Mouse (Mus musculus): Measurements from ENCODE around the gene Cdh23.

Cdh23 gene

DNA sequence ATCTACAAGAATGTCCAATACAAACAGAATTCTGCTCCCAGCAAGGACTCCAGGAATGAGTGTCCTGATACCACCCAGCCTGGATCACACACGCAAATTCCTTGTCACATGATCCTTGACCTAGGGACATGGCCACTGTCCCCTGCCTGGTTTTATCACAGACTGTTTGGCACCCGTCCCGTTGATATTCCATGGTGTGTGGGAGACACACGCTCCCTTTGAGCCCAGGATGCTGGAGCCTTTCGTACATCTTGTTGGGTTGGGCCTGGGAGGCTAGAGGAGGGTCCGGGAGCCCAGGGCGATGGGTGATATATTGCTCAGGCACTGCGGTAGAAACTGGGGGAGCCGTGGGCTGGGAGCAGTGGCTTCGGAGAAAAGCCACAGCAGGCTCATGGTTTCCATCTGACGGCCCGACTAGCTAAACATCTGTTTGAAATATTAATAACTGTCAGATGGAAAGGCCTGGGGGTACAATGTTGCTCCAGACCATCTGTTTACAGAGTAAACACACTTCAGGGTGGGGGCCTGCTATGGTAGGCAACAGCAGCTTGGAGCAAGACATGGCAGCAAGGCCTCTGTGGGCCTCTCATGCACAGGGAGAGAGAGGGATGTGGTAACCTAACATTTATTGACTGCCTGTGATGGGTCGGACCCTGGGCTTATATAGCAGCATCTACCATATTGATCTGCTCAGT lies 232.2 kb downstream of the Cdh23 start:
- no peak for DNase-seq

DNA sequence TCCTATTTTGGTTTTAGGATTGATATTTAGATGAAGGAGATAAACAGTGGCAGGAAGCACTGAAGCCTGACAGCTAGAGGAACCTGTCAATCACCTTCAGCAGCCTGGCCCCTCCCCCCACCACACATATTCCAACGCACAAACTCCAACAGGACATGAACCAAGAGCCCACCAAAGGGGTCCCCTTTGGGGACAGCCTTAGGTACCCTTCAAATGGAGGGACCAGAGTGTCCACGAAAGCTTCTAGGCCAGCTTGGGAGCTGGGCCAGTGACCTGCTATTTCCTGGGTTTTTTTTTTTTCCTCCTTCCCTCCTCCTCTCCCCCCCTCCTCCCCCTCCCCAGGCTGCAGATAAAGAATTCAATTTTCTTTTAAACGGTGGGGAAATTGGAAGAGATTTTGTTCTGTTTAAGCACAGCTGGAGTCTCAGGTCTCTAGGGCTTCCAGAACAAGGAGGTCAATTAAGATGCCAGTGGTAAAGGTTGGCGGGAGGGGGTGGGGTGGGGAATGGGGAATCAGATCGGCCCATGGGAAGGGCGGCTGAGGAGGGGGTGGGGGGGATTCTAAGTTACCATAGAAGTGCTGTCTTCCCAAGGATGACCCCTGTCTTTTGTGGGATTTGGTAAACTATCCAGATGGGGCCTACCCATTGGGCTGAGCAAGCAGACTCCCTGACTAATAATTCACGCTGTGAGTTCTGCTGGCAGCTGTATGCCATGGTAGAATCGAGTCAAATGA lies 239.5 kb downstream of the Cdh23 start:
- DNase-seq, result no peak

DNA sequence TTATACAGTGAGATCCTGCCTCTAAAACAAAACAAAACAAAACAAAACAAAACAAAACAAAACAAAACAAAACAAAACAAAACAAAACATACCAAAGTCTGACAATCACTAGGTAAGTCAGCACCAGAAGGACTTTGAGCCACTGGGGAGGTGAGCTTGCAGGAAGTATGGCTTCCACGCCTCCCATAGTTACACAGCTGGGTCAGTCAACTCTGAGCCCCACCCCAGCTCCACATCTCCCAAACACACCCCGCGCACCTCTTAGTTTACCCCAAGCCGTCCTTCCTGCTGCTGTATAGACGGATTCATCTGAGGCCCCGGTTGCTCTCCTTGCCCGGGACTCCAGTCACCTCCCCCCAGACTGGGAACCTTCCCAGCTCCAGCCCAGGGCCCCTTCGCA lies 241.1 kb downstream of the Cdh23 start:
- no peak for DNase-seq

DNA sequence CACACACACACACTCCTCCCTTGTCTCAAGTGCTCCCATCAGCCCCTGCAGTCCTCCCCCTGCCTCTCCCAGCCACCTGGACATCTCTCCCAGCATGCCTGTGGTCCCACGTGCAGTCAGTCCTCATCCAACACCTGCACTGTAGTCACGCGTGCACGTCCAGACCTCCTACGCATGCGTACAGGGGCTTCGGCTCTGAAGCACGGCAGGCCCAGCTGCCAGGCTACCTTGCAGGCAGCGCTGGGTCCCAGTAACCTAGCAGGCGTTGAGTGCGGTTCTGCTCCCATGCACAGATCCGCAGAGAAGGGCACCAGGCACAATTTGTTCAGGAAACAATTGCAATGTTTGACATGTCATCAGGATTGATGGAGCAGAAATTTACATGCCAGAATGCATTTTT lies 249.1 kb downstream of the Cdh23 start:
- no peak for DNase-seq

DNA sequence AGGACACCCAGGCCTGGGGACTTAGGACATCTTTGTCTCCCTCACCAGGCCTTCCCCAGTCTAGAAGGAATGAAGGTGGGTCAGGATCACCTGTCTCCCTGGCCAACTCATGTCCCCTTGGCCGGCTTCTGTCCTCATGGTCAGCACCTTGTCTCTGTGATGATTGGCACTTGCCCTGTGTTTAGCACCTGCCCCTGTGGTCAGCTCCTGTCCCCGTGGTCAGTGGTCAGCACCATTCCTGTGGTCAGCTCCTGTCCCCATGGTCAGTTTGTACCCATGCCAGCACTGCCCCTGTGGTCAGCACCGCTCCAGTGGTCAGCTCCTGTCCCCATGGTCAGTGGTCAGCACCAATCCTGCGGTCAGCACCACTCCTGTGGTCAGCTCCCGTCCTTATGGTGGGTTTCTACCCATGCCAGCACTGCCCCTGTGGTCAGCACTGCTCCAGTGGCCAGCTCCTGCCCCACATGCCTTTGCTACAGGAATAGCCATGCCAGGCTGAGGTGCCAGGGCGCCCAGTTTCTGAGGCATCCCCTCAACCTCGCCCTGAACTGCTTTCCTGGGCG lies 251.2 kb downstream of the Cdh23 start:
- DNase-seq, result no peak

DNA sequence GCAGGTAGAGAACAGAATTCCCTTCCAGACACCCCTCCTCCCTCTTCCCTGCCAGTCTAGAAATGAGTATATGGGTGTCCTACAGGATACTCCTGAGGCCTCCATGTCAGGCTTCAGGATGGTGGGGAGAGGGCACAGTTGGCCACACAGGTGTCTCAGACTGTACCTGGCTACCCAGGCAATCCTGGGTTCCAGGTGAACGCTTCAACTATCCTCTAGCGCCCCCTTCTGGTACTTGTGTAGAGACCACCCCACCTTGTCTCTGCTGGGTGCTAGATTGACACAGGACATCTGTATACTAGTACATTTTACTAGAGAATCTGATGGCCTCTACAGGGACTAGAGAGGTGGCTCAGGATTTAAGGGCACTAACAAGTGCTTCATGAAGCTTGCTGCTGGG lies 253.2 kb downstream of the Cdh23 start:
- peak in 1 of 2 experiments; percentile 9 for DNase-seq

DNA sequence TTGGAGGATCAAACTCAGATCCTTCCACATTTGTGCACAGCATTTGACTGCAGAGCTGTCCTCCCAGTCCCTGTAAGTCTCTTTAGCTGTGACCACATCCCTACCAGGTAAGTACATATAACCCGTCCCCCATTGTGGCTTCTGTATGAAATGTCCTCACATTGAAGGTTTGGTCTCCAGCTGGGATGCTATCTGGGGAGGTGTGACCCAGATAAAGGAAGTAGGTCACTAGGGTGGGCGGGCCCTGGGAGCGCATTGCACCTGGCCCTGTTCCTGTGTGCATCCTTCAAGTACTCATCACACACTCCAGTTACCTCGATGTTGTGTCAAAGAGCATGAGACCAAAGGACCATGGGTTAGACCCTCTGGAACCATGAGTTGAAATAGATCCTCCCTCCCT lies 254.0 kb downstream of the Cdh23 start:
- DNase-seq, result no peak

DNA sequence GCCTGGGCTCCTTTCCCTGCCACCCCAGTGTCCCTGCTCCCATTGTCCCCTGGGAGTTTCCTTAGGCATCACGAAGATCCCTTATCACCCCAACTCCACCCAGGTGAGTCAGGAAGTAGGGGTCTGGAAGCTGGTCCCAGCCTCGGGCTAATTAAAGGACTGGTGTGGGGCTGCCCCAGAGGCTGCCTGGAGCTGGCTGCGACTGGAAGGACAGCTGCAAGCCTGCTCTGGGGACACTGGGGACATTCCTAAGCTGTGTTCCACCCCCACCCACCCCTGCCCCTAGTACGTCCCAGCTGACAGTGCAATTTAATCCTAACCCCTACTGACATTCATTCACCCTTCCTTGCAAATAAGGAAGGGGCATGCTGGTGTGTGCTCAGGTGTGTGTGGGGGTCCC lies 263.6 kb downstream of the Cdh23 start:
- DNase-seq, result no peak

DNA sequence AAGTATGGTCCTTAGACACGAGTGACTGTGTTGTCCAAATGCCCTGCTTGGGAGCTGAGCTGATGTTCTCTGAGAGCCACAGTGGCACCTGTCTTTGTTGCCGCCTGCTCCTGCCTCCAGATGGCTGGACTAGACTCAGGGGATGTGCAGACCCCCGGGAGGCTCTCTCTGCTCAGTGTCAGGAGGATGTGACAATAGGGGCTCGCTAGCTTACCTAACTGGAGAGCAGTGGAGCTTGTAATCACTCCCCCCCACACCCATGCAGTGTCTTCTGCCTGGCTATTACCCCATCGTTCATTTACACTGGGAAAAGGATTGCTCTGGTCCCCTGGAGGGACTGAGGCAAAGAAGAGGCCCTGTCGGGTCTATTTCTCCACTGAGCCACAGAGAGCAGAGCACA lies 265.7 kb downstream of the Cdh23 start:
- DNase-seq, result no peak

DNA sequence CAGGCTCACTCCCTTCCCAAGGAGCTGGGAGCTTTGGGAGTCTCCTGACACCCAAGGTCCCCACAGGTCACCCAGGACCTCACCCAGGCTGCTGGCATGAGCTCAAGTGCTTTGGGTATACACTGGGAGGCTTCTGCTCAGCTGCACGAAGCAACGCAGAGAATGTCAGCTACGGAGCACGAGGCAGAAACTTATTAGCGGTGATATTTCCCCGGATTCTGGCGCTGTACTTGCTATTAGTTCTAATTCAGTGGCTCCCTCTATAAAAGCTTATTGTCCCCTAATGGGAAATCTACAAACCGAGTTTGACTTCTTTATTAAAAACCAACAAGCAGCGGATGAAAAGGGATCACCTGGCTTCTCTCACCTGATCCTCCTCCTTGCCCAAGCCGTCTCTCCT lies 266.3 kb downstream of the Cdh23 start:
- no peak for DNase-seq

DNA sequence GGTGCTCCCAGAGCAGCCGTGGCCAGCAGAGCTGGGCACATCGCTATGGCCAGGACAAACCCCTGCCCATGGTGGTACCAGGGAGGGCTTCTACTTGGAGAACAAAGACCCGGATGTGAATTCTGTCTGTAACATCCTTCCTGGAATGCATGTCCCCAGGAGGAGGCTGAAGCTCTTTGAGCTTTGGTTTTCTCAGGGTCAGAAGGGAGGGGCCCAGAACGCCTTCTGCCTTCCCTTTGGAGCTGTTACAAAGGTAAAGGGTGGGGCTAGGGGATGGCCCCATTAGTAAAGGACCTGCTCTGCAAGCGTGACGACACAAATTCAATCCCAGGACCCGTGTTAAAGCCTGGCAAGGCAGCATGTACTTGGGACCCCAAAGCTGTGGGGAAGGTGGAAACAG lies 273.5 kb downstream of the Cdh23 start:
- no peak for DNase-seq

DNA sequence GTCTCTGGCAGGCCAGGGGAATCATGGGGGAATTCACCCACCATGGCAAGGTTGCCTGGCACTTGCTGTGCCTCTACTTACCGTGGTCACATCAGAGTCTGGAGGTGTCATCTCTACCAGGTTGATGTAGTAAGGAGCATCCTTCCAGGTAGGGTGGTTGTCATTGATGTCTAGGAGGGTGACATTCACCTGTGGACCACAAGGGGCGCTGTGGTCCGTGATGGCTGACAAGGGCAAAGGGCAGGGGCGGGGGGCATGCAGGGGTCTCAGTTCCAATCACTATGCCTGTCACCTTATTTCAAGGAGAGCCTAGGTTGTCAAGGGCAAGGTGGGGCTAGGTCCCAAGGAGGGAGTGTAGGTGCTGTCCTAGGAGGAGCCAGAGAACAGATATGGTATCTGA lies 276.7 kb downstream of the Cdh23 start:
- DNase-seq, result no peak

DNA sequence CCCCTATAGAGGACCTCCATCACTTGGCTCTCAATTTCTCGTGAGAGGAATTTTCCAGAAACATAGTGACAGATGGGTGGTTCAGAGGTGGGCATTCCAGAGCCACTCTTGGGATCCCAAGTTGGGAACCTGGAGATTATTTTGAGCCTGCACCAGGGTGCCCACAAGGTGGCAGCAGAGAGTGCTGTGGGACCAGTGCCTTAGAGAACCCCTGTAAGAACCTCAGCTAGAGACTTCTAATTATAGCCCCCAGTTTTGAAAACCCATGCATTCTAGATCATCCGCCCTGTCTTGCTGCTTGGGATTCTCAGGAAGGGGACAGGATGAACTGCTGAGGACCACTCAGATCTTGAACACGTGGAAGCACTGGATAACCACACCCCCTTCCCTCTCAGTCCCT lies 278.2 kb downstream of the Cdh23 start:
- DNase-seq, result peak; percentile 22 to 66

DNA sequence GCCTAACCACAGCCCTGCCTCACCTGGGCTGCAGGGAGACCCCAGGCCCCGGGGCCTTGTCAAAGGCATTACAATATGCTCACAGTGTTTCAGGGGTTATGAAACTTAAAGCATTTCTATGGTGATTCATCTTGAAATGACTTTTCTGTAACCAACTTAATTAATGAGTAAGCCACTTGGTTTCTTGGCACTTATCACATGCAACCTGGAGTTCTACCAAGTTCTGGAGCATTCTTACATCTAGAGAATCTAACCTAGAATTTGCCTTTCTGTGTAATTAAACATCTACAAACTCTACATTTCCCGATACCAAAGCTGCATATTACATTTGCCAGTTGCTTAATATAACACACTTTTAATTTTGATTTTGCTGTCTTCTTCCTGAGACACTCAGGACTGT lies 279.2 kb downstream of the Cdh23 start:
- DNase-seq, result no peak

DNA sequence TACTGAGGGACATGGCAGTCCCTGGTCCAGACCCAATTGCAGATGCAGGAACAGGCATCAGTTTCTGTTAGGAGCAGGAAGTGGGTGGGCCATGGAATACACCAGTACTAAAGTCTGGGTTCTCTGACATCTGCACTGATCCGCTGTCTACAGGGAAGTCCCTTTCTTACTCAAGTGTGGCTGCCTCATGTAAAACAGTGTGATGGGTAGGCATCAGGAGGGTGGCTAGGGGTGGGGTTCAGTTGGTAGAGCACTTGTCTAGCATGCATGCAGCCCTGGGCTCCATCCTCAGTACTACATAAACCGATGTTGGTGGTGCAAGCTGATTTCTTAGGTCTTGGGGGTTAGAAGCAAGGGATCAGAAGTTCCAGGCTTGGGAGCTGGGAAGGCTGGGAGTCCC lies 282.5 kb downstream of the Cdh23 start:
- DNase-seq, result peak; percentile 27 to 29

DNA sequence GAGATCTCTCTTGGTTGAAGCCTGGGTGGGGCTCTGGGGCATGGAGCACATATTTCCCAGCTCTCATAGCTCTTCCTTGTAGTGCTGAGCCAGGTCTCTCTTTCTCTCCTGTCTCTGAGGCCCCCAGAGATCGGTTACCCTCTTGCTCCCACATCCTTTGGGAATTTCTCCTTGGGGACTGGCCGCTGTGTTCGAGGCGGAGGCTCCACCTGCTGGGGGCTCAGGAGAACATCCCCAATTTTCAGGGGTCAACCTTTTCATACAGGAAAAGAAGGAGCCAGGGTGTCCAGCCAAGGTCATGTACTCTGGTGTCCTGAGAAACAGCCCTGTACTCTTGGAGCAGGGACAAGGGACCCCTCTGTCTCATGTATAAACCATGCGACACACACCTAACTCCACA lies 284.5 kb downstream of the Cdh23 start:
- no peak for DNase-seq

DNA sequence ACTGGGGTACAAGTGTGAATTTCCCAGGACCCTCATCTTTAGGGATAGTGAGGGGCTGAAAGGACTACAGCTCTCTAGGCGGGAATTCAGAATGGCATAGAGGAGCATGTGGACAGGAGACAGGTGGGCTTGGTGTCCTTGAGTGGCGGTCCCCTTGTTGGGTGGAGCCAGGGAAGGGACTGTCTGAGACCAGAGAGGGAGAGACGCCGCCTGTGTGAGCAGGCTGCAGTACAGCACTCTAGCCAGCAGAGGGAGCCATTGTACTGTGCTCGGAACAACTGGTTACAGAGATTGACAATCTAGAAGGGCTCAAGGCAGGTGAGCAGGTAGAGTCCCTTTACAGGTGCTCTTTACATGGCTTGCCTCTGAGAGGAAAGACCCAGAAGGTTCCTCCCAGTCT lies 288.5 kb downstream of the Cdh23 start:
- peak; percentile 41 to 71 for DNase-seq

DNA sequence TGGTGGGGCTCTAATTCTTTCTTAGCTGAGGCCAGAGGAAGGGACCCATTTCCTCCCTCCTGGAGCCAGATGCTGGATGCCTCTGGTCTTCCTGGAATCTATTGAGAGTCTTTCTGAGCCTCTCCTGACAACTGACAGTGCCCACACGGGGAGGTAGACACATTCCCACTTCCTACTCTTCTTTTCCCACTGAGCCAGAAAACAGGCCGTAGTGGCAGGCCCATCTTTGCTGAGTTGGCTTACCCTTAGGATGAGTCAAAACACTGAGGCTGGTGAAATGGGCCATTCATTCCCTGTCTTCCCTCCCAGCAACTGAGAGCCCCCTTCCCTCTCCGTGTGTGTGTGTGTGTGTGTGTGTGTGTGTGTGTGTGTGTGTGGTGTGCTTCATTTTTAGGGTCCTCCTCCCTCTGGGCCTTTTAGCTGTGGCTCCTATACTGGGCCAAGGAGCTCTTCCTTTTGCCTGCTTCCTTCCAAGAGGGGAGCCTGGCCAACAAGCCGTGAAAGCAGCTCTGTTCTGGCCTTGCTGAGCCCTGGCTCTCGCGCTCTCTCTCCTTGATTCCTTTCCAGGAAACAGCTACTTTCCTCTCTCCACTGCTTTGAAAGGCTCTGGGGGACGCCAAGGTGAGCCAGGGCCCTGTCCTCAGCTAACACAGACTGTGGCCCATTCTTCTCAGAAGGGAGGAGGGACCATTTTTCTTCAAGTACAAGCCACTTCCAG lies 290.7 kb downstream of the Cdh23 start:
- DNase-seq, result no peak

DNA sequence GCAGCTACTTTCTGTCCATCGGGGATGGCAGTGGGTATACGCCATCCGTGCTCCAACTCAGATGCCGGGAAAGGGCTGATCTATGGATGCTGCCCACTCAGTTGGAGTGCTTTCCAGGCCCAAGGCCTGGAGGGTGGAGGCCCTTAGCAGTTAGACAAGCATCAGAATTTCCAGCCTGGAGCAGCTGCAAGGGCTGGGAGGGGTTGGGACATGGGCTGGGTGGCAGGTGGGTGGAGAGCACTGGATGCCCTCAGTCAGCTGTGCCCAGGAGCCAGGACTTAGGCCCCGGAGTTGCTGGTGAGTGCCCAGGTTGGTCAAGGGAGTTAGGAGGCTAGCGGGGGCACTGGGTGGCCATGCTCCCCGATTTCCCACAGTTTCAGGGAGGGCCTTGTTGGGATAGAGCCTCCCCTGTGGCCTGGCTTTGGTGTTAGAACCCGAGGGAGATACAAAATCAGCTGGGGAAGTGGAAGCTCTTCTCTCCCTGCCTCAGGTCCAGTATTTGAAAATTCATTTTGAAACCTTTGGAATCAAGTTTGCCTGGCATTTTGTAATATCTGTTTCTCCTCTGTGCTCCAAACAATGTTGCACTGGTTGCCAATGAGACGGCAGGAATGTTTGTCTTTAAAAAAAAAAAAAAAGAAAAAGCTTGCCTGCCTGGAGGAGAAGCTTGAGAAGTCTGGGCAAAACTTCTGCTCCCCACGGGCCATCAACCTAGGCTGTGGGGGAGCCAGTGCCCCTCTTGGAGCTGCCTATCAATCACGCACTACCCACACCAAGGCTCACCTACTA lies 295.6 kb downstream of the Cdh23 start:
- DNase-seq, result no peak

DNA sequence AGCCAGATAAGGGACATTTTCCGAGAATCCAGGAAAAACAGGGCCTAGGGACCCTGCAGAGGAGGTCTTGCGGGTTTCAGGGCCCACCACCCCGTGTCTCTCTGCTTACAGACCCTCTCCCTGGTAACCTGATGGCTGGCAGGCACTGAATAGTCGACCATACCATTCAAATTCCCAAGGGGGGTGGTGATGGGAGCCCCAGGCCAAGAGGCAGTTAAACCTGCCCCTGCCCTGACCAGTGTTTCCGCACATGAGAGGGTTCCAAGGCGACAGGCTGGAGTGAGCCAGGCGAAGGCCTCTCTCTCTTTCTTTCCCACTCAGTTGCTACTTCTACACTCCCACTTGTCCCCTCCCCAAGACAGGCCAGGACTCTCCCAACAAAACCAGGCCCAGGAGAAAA lies 296.8 kb downstream of the Cdh23 start, which contains the start of gene Gm17455:
Gene Gm17455, plus strand, starts transcription at position 278 of the 400 bp plus-strand sequence.
- DNase-seq, result no peak

DNA sequence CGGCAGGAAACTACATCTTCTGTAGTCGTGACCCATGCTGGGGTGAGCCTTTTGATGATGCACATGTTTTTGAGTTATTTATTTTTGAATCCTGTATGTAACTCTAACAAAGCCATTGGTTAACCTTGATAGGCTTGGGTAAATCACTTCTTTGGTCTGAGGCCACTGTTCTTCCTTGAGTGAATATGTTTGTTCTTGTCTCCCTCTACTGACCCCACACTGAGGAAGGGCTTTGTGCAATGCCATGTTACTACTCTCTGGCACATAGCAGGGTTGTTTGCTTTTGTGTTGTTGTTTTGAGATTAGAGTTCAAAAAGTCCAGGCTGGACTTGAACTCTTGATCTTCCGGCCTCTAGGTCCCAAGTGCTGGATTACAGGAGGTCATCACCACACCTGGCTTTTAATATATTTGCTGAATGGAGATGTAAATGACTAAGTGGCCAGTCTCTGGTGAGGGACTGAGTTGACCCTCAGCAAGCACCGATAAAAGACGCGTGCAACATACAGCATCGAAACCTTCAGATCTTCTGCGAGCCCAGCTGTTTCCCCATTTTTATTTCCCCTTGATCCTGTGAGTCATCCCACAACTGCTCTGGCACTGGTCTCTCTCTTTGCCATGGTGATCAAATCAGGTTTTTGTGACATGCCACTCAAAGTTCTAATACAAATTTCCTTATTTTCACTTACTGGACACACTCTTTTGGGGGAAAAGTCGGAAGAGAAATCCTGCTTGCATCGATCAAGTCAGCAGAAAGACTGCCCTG lies 298.1 kb downstream of the Cdh23 start:
- no peak for DNase-seq

DNA sequence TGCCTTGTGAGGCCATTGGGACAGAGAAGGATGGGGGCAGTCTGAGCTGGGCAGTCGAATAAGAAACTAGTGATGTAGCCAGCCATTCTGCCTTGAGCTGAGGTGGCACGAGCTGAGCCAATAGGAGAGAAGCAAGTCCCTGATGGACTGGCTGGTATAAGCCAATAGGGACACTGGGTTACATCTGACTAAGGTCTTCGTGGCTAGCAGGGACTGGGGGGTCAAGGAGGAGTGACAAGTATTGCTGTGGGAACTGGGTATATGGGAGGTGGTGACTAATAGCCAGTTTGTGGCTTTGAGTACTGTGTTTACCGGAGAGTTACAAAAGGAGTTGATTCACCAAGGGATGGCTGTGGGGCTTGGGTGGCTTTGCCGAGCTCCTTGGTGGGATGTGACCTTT lies 300.7 kb downstream of the Cdh23 start:
- no peak for DNase-seq
